Mouse (Mus musculus) kidney, embryonic 16.5 days (tissue): Measurements from ENCODE around the gene Sprr2a1. TPM values are rescaled to one million over a fixed set of nuclear protein-coding genes. Genes with fewer than 3 reads are reported as not detected.

Source experiments
- polyA plus RNA-seq: library from polyadenylated mRNA; unstranded; fragments of >200 nt; fragmentation: Nextera tagmentation; extraction: Ambion mirVana; gene quantifications from 2 replicates; pipeline ENCODE4 v1.2.1, GENCODE M21; 2015

Sprr2a1 gene
- polyA plus RNA-seq, 1 experiment from 2014 or later = not detected

Other genes starting within 250 kb of the Sprr2a1 start
- not detected in 2 replicates for gene Pglyrp3, start 201.2 kb upstream of the Sprr2a1 start, polyA plus RNA-seq
- 0.63 and 0.69 TPM in 2 replicates for gene Lor, start 132.7 kb upstream of the Sprr2a1 start, polyA plus RNA-seq
- gene Prr9, start 91.9 kb upstream of the Sprr2a1 start, polyA plus RNA-seq = not detected in 2 replicates
- gene Lelp1, start 73.1 kb upstream of the Sprr2a1 start, polyA plus RNA-seq = not detected in 2 replicates
- gene Sprr2a2, start 121 bp downstream of the Sprr2a1 start, polyA plus RNA-seq = 2.8 and 3.6 TPM in 2 replicates
- 0.49 and 0.69 TPM in 2 replicates for gene Sprr2a3, start 69.6 kb downstream of the Sprr2a1 start, polyA plus RNA-seq
- gene Sprr2b, start 100.8 kb downstream of the Sprr2a1 start, polyA plus RNA-seq = not detected in 2 replicates
- gene Sprr2d, start 123.3 kb downstream of the Sprr2a1 start, polyA plus RNA-seq = not detected in 2 replicates
- not detected in 2 replicates for gene Sprr2e, start 136.3 kb downstream of the Sprr2a1 start, polyA plus RNA-seq
- 38.9 and 39.7 TPM in 2 replicates for gene Sprr2f, start 149.4 kb downstream of the Sprr2a1 start, polyA plus RNA-seq
- gene Sprr2h, start 169.9 kb downstream of the Sprr2a1 start, polyA plus RNA-seq = not detected in 2 replicates
- not detected in 2 replicates for gene Sprr2i, start 192.2 kb downstream of the Sprr2a1 start, polyA plus RNA-seq
- not detected in 2 replicates for gene Sprr2j-ps, start 202.3 kb downstream of the Sprr2a1 start, polyA plus RNA-seq
- 8.3 and 22.7 TPM in 2 replicates for gene Gm9774, start 213.6 kb downstream of the Sprr2a1 start, polyA plus RNA-seq
- not detected in 2 replicates for gene Sprr2k, start 216.8 kb downstream of the Sprr2a1 start, polyA plus RNA-seq
- 0.30 TPM in 1 of 2 replicates, not detected in the other for gene Sprr1b, start 223.0 kb downstream of the Sprr2a1 start, polyA plus RNA-seq
- not detected in 2 replicates for gene Sprr3, start 242.9 kb downstream of the Sprr2a1 start, polyA plus RNA-seq